Mouse (Mus musculus) liver, embryonic 13.5 days (tissue): ENCODE data around the gene Mlx. TPM values are rescaled to one million over a fixed set of nuclear protein-coding genes. Genes with fewer than 3 reads are reported as not detected.

Experiments used
- ATAC-seq: fragments of 200-750 bp; cut with Nextera tagmentation; 2 replicates; pipeline ENCODE4 v1.8.0; 2017; ENCODE audit warnings: low read depth, mild to moderate bottlenecking, moderate number of reproducible peaks, moderate library complexity
- DNase-seq: peaks from one replicate; pipeline ENCODE4 v3.0.0; 2022
- H3K27ac ChIP-seq: fragments of 300-500 bp; sonication (generic); 2 replicates; pipeline ENCODE4 v1.5.1; 2015; ENCODE audit warnings: moderate library complexity, mild to moderate bottlenecking, inconsistent platforms
- H3K27me3 ChIP-seq: fragments of 300-500 bp; sonication (generic); 2 replicates; pipeline ENCODE4 v1.6.1; 2015; ENCODE audit warnings: mild to moderate bottlenecking, inconsistent platforms
- H3K36me3 ChIP-seq: fragments of 300-500 bp; sonication (generic); 2 replicates; pipeline ENCODE4 v1.6.1; 2015; ENCODE audit warnings: mild to moderate bottlenecking, inconsistent platforms
- H3K4me1 ChIP-seq: fragments of 300-500 bp; sonication (generic); replicated peaks from 2 replicates; pipeline ENCODE4 v1.6.1; 2015; ENCODE audit warnings: inconsistent platforms
- H3K4me2 ChIP-seq: fragments of 300-500 bp; sonication (generic); 2 replicates; pipeline ENCODE4 v1.6.1; 2015; ENCODE audit warnings: inconsistent platforms, mild to moderate bottlenecking, moderate library complexity
- H3K4me3 ChIP-seq: fragments of 300-500 bp; sonication (generic); replicated peaks from 2 replicates; pipeline ENCODE4 v1.5.1; 2015; ENCODE audit warnings: mild to moderate bottlenecking, inconsistent platforms
- H3K9ac ChIP-seq: fragments of 300-500 bp; sonication (generic); 2 replicates; pipeline ENCODE4 v1.6.1; 2015; ENCODE audit warnings: mild to moderate bottlenecking, inconsistent platforms
- H3K9me3 ChIP-seq: fragments of 300-500 bp; sonication (generic); replicated peaks from 2 replicates; pipeline ENCODE4 v1.6.1; 2016; ENCODE audit warnings: inconsistent platforms
- WGBS: fragments of 180-500 bp; shearing (Covaris S2); methylation state at CpG from one replicate; pipeline ENCODE4 v1.1.7; 2015; ENCODE audit not compliant: insufficient replicate concordance; 5-methylcytosine and 5-hydroxymethylcytosine counted together
- polyA plus RNA-seq: library from polyadenylated mRNA; unstranded; fragments of >200 nt; fragmentation: Nextera tagmentation; extraction: Ambion mirVana; gene quantifications from 2 replicates; pipeline ENCODE4 v1.2.1, GENCODE M21; 2015

Gene Mlx
- polyA plus RNA-seq, 1 experiment from 2014 or later, result 32.5 TPM

DNA sequence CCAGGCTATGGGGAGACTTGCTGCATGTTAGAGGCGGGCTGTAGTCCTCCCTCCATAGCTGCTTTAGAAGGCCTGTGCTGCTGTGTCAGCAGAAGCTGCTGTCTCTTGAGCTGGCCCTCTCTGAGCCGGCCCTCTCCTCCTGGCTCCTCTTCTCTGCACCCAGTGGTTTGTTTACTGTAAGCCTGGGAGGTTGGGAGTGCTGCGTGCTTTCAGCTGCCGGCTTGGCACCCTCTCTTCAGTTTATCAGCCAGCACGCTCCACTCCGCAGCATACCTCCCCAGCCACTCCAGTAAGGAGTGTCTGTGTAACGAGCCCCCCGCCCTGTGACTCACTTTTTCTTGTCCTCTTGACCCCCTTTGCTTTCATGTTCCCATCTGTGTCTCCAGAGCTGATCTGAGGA lies 30.2 kb upstream of the Mlx start:
- Histone ChIP-seq H3K9me3 (peaks cover 7% of the 10 kb centered on the region; the same call in 1 of the 2 replicates), H3K9ac (no peak overlapping the region; the same call in 1 of the 2 replicates), H3K4me3 (no peak overlapping the region), H3K4me2 (no peak overlapping the region), H3K36me3 (peaks cover 98% of the 10 kb centered on the region), H3K4me1 (peaks cover 64% of the 10 kb centered on the region), H3K27ac (peak overlapping the region; percentile 67), H3K27me3 (no peaks in the 10 kb centered on the region)
- ATAC-seq, result peak; percentile 9; the same call in 1 of the 2 replicates
- DNase-seq, result no peak
- WGBS, result 60% methylated on average over 8 of the region's 8 CpGs

DNA sequence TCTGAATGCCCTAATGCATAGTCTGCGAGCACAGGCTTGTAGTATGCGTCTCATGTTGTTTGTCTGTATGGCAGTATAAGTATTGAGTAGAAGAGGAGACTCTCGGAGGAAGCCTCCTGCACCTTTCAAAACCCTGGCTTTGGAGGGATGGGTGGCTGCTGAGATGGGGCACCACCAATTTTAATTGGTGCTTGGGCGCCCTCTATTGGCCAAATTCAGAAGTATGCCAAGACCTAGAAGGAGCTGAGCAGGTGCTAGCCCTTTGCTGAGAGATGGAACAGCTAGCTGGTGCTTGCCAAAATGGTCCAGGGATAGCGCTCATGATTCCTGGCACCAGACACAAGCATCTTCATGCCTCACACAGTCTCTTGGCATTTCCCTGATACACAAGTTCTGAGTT lies 29.2 kb upstream of the Mlx start:
- H3K27me3 ChIP-seq, result no peaks in the 10 kb centered on the region
- no peak overlapping the region for H3K4me3 ChIP-seq
- H3K27ac ChIP-seq, result no peak overlapping the region
- H3K36me3 ChIP-seq, result peaks cover 98% of the 10 kb centered on the region
- H3K9me3 ChIP-seq, result peaks cover 7% of the 10 kb centered on the region; the same call in 1 of the 2 replicates
- H3K4me1 ChIP-seq, result peaks cover 71% of the 10 kb centered on the region
- no peak overlapping the region for H3K9ac ChIP-seq
- H3K4me2 ChIP-seq, result no peak overlapping the region
- 24% methylated on average over 5 of the region's 5 CpGs for WGBS
- DNase-seq (peak; percentile 58), ATAC-seq (peak; percentile 48)

DNA sequence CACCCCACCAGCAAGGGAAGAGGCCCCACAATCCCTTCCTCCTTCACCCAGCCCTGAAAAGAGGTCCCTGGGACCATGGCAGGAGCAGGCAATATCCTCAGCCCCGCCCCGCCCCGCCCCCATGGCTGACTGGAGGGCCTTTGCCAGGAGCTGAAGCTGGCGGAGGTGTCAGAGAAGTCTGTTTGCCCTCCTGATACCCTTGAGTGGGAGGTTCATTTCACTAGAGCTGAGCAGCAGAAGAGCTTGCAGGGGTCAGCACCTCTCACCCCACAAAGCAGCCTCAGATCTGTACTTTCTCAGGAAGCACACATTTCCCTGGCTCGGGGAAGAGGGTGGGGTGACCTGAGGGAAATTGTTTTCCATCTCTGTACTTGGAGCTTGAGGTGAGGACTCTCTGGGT lies 28.4 kb upstream of the Mlx start:
- Histone ChIP-seq H3K9me3 (peaks cover 3% of the 10 kb centered on the region; the same call in 1 of the 2 replicates), H3K4me1 (peaks cover 79% of the 10 kb centered on the region), H3K36me3 (peaks cover 94% of the 10 kb centered on the region), H3K4me2 (no peak overlapping the region), H3K4me3 (no peak overlapping the region), H3K27me3 (no peaks in the 10 kb centered on the region), H3K27ac (peak overlapping the region; percentile 50), H3K9ac (peak overlapping the region; percentile 13; the same call in 1 of the 2 replicates)
- ATAC-seq (no peak), DNase-seq (no peak)
- WGBS, result 70% methylated on average over 5 of the region's 5 CpGs

DNA sequence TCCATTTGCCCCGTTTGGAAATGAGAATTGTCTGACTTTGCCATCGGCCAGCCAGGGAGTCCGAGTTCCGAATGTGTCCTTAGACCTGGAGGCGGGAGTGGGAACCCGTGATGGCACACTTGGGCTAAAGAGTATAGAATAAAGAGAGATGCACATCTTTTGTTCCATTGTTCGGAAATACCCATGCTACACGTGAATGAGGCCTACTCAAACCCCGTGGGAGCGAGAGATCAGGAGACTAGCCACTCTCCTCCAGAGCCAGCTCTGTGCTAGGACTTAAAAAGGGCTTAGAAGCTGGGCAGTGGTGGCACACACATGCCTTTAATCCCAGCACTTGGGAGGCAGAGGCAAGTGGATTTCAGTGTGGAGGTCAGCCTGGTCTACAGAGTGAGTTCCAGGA lies 27.6 kb upstream of the Mlx start:
- Histone ChIP-seq H3K9ac (0 out of 2 replicates have a peak overlapping the region, but pooled peaks have one; percentile 15), H3K4me3 (no peak overlapping the region), H3K4me2 (no peak overlapping the region), H3K36me3 (peaks cover 86% of the 10 kb centered on the region), H3K27me3 (no peaks in the 10 kb centered on the region), H3K4me1 (peaks cover 87% of the 10 kb centered on the region), H3K27ac (peak overlapping the region; percentile 69), H3K9me3 (no peaks in the 10 kb centered on the region)
- DNase-seq (no peak), ATAC-seq (no peak)
- 91% methylated on average over 10 of the region's 10 CpGs for WGBS

DNA sequence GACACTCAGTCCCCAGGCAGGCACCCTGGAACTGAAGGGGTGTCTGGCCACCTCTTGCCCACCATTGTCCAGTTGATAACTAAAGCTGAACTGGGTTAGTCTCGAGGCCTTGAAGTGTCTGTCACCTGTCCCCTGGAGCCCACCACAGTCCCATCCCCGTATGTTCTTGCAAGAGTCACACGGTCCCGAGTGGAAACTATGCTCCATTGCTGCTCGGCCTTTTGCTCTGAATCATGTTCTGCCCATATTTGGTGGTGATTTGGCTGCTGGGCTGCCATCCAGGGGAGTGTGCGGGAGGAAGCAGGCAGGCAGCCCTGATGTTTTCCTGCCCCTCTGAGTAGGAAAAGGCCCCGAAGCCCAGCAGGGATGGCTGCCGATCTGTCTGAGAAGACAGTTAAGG lies 27.0 kb upstream of the Mlx start:
- no peak overlapping the region; the same call in 1 of the 2 replicates for H3K9ac ChIP-seq
- DNase-seq, result no peak

DNA sequence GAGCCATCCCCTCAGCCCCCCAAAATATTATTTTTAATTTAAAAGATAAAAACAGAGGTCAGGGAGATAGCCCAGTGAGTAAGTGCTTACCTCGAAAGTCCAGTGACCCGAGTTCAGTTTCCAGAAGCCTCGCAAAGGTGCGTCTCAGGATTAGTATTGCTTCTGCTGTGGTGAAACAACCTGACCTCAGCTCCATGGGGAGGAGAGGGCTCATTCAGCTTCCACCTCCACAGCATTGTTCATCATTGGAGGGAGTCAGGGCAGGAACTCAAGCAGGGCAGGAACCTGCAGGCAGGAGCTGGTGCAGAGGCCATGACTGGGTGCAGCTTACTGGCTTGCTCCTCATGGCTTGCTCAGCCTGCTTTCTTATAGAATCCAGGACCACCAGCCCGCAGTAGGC lies 26.0 kb upstream of the Mlx start:
- Histone ChIP-seq H3K4me1 (peaks cover 91% of the 10 kb centered on the region), H3K27ac (peak overlapping the region; percentile 100)
- 93% methylated on average over 5 of the region's 5 CpGs for WGBS

More for the DNA sequence above, 27.0 kb upstream of the Mlx start:
- H3K27me3 ChIP-seq, result no peaks in the 10 kb centered on the region
- H3K27ac ChIP-seq, result peak overlapping the region; percentile 69
- peaks cover 88% of the 10 kb centered on the region for H3K4me1 ChIP-seq
- no peak overlapping the region for H3K4me2 ChIP-seq
- peaks cover 83% of the 10 kb centered on the region for H3K36me3 ChIP-seq
- no peak overlapping the region for H3K4me3 ChIP-seq
- ATAC-seq, result no peak
- no peaks in the 10 kb centered on the region for H3K9me3 ChIP-seq
- 76% methylated on average over 8 of the region's 8 CpGs for WGBS

DNA sequence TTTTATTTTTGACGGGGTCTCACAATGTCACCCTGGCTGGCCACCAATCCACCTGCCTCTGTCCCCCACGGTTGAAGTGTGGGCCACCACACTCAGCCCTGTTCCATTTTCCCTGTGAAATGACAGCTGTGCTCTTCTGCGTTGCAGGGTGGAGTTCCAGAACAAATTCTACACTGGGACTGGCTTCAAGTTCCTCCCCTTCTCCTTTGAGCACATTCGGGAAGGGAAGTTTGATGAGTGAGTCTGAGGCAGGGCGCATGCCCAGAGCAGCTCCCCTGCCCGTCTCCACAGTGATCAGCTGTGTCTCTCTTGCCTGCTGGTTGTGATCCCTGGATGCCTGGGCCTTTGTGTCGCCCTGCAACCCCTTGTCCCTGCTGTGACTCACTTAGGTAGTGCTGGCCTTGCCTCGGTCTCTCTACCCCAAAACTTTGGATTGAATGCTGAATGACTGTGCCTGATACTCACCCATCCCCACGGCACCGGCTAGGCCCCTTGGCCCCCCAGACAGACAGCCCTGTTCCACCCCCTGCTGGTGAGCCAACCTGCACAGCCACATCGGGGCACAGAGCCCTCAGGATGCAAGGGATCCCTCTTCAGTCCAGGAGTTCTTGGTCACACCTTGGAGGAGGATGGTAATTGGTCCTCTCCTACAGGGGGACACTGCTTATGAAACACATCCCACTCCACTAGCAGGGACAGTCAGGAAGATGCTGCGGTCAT lies 24.8 kb upstream of the Mlx start:
- Histone ChIP-seq H3K4me3 (no peak overlapping the region), H3K27me3 (no peaks in the 10 kb centered on the region), H3K4me1 (peaks cover 93% of the 10 kb centered on the region), H3K9ac (peak overlapping the region; percentile 76), H3K27ac (peak overlapping the region; percentile 100), H3K36me3 (peaks cover 63% of the 10 kb centered on the region), H3K4me2 (peak overlapping the region; percentile 73), H3K9me3 (no peaks in the 10 kb centered on the region)
- ATAC-seq, result no peak
- no peak for DNase-seq
- 71% methylated on average over 12 of the region's 12 CpGs for WGBS

More for the DNA sequence above, 26.0 kb upstream of the Mlx start:
- no peak for ATAC-seq
- Histone ChIP-seq H3K36me3 (peaks cover 76% of the 10 kb centered on the region), H3K9ac (0 out of 2 replicates have a peak overlapping the region, but pooled peaks have one; percentile 76), H3K4me3 (no peak overlapping the region), H3K4me2 (no peak overlapping the region), H3K27me3 (no peaks in the 10 kb centered on the region), H3K9me3 (no peaks in the 10 kb centered on the region)
- DNase-seq, result no peak

DNA sequence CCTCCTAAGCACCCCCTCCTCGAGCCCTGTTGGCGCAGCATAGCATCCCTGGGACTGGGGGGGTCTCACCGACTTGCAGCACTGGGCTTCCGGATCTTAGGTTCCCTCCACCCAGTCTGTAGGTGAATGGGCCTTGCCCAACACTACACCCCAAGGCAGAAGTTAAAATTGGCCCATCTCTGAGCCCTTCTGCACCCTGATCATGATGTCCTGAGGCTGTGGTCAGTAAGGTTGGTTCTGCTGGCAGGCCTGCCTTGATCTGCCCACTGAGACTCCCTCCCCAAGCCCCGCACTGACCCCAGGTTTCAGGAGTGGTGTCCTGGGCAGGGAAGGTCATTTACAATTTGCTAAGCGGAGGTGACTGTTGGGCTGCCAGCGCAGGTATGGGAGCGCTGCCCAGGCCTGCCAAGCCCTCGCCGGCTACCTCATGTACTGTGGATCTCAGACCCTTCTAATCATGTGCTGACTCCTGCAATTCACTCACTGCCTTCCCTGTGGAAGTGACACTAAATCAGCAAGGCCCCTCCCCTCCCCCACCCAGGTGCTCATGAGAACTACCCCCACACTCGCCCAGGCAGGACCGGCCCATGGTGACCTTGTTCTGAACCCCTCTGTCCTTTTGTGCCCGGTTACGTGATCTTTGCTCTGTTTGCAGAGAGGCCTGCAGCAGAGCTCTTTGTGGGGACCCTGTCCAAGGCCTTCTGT lies 24.0 kb upstream of the Mlx start:
- 56% methylated on average over 14 of the region's 14 CpGs for WGBS
- H3K9me3 ChIP-seq, result no peaks in the 10 kb centered on the region
- peaks cover 55% of the 10 kb centered on the region for H3K36me3 ChIP-seq
- peak overlapping the region; percentile 100 for H3K27ac ChIP-seq
- H3K4me2 ChIP-seq, result peak overlapping the region; percentile 73
- H3K27me3 ChIP-seq, result peaks cover 2% of the 10 kb centered on the region; the same call in 1 of the 2 replicates
- peaks cover 87% of the 10 kb centered on the region for H3K4me1 ChIP-seq
- ATAC-seq (no peak; the same call in 1 of the 2 replicates), DNase-seq (no peak)
- H3K9ac ChIP-seq, result peak overlapping the region; percentile 76
- H3K4me3 ChIP-seq, result peak overlapping the region; percentile 44

DNA sequence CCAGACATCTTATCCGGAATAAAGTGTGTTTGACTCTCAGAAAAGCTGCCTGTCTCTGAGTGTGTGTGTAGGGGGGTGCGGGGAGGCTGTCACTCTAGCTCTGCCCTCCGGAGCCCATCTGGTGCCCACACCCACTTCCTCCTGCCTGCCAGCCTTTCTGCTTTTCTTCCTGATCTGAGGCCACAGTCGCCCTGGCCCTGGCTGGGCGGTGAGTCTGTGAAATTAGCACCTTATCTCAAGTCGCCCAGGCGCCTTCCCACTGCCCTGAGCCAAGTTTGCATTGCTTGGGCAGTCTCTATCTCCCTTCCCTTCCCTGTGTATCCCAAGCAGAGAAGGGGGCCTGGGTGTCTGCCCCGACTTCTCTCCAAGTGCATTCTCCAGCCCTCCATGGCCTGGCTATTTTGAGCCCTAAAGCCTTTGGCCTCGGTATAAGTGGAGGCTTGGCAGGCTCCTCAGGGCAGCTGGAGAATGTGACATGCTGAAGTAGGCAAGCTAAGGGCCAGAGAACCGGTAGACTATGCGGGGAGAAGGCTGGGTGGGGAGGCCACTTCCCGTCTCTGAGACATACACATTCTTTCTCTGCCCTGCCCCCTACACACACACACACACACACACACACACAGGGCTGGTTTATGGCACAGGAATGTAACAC lies 23.3 kb upstream of the Mlx start:
- peak; percentile 90 for DNase-seq
- peaks cover 80% of the 10 kb centered on the region for H3K4me1 ChIP-seq
- H3K9ac ChIP-seq, result peak overlapping the region; percentile 76
- peaks cover 48% of the 10 kb centered on the region for H3K36me3 ChIP-seq
- peak overlapping the region; percentile 73 for H3K4me2 ChIP-seq
- H3K27ac ChIP-seq, result peak overlapping the region; percentile 100
- WGBS, result under 1% methylated on average over 12 of the region's 12 CpGs
- H3K27me3 ChIP-seq, result peaks cover 5% of the 10 kb centered on the region; the same call in 1 of the 2 replicates
- peak overlapping the region; percentile 44 for H3K4me3 ChIP-seq
- ATAC-seq, result peak; percentile 98
- no peaks in the 10 kb centered on the region for H3K9me3 ChIP-seq

DNA sequence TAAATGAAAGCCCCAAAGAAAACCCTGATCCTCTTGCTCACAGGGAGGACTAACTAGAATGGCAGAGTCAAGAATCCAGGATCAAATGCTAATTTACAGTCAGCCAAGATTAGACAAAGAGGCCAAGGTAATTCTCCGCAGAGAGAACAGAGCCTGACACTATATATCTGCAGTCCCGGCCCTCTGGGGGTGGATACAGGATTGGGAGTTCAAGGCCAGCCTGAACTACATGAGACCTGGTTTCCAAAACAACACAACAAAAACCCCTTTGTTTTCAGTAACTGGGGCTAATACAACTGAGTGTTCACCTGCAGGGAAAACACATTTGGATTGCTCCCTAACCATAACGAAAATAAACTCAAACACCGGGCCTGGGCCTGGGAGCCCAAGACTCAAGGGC lies 22.6 kb upstream of the Mlx start:
- H3K27me3 ChIP-seq, result peaks cover 6% of the 10 kb centered on the region; the same call in 1 of the 2 replicates
- DNase-seq, result no peak
- no peak for ATAC-seq
- no peaks in the 10 kb centered on the region for H3K9me3 ChIP-seq
- H3K4me1 ChIP-seq, result peaks cover 78% of the 10 kb centered on the region
- WGBS, result 70% methylated on average over 4 of the region's 4 CpGs
- H3K9ac ChIP-seq, result peak overlapping the region; percentile 76
- H3K4me3 ChIP-seq, result peak overlapping the region; percentile 44; the same call in 1 of the 2 replicates
- peak overlapping the region; percentile 73 for H3K4me2 ChIP-seq
- H3K27ac ChIP-seq, result peak overlapping the region; percentile 100
- peaks cover 42% of the 10 kb centered on the region for H3K36me3 ChIP-seq

DNA sequence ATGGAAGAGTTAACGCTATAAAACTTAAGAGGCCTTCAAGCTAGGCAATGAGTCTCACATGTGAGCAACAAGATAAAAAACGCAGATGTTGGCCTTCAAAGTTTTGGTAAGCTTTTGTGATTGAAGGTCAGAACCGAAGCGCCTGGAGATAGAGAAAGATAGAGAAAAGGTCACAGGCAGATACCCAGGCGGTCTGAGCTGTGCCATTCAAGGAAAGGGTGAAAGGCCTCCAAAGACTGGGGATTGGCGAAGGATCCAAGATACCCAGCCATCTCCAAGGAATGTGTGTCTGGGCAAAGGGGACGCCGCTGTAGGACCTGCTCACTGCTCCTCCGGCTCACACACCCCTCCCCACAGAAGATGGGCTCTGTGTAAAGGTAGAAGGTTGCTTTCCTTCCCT lies 22.1 kb upstream of the Mlx start:
- 61% methylated on average over 9 of the region's 9 CpGs for WGBS
- Histone ChIP-seq H3K36me3 (peaks cover 36% of the 10 kb centered on the region), H3K27ac (peak overlapping the region; percentile 100), H3K27me3 (peaks cover 6% of the 10 kb centered on the region; the same call in 1 of the 2 replicates), H3K4me3 (no peak overlapping the region), H3K4me2 (0 out of 2 replicates have a peak overlapping the region, but pooled peaks have one; percentile 5), H3K9ac (peak overlapping the region; percentile 76; the same call in 1 of the 2 replicates), H3K9me3 (no peaks in the 10 kb centered on the region), H3K4me1 (peaks cover 76% of the 10 kb centered on the region)
- ATAC-seq, result no peak
- no peak for DNase-seq
